Mouse (Mus musculus) MEL (cell line): ENCODE measurements around the gene Micu1. TPM values are rescaled to one million over a fixed set of nuclear protein-coding genes. Genes with fewer than 3 reads are reported as not detected.

Experiments used
- DNase-seq: peaks from one replicate; pipeline ENCODE4 v3.0.0; 2011; ENCODE audit warnings: low read depth, low spot score
- H3K27ac ChIP-seq: 2 replicates; pipeline ENCODE4 v1.5.1; 2012; ENCODE audit warnings: low read depth, mild to moderate bottlenecking, control low read depth, low read length, moderate library complexity; ENCODE audit not compliant: control insufficient read depth
- H3K27me3 ChIP-seq, 2 experiments: fragments of 150-350 bp in 1 of 2; sonication (generic) in 1 of 2; 2 replicates each; pipeline ENCODE4 v1.6.1; 2012; ENCODE audit warnings: low read length in 2 of 2, mild to moderate bottlenecking in 2 of 2, improper control_type of control experiment in 1 of 2, moderate library complexity in 1 of 2; ENCODE audit not compliant: insufficient read depth in 2 of 2, control insufficient read depth in 1 of 2
- H3K36me3 ChIP-seq, 2 experiments: 2 replicates each; pipeline ENCODE4 v1.6.1; 2012 to 2014; ENCODE audit warnings: low read length in 2 of 2, improper control_type of control experiment in 1 of 2, inconsistent platforms in 1 of 2, mild to moderate bottlenecking in 1 of 2; ENCODE audit not compliant: insufficient read depth in 2 of 2, control insufficient read depth in 1 of 2
- H3K4me1 ChIP-seq, 2 experiments: fragments of 150-350 bp in 1 of 2; sonication (generic) in 1 of 2; 2 replicates each; pipeline ENCODE4 v1.6.1; 2012; ENCODE audit warnings: low read length in 2 of 2, improper control_type of control experiment in 1 of 2, mild to moderate bottlenecking in 1 of 2; ENCODE audit not compliant: insufficient read depth in 2 of 2, control insufficient read depth in 1 of 2
- H3K4me3 ChIP-seq, 2 experiments: fragments of 150-350 bp in 1 of 2; sonication (generic) in 1 of 2; 2 replicates each; pipeline ENCODE4 v1.5.1; 2012; ENCODE audit warnings: low read depth in 2 of 2, low read length in 2 of 2, mild to moderate bottlenecking in 2 of 2, moderate library complexity in 2 of 2, control low read depth in 1 of 2, improper control_type of control experiment in 1 of 2; ENCODE audit not compliant: control insufficient read depth in 1 of 2, insufficient read depth in 1 of 2
- H3K79me2 ChIP-seq: 2 replicates; pipeline ENCODE4 v1.6.1; 2012; ENCODE audit warnings: mild to moderate bottlenecking, low read length, moderate library complexity; ENCODE audit not compliant: control insufficient read depth, poor library complexity, insufficient read depth
- H3K9ac ChIP-seq: 2 replicates; pipeline ENCODE4 v1.6.1; 2012; ENCODE audit warnings: low read depth, mild to moderate bottlenecking, control low read depth, low read length, moderate library complexity; ENCODE audit not compliant: control insufficient read depth, poor library complexity, severe bottlenecking
- H3K9me3 ChIP-seq: fragments of 150-350 bp; sonication (generic); replicated peaks from 2 replicates; pipeline ENCODE4 v1.6.1; 2012; ENCODE audit warnings: mild to moderate bottlenecking, low read length, improper control_type of control experiment, moderate library complexity; ENCODE audit not compliant: insufficient read depth
- BHLHE40 ChIP-seq: IDR thresholded peaks from 2 replicates; pipeline ENCODE4 v1.6.1; 2012; ENCODE audit warnings: low read depth, mild to moderate bottlenecking, inconsistent platforms, low read length, improper control_type of control experiment, borderline replicate concordance
- CHD2 ChIP-seq: IDR thresholded peaks from 2 replicates; pipeline ENCODE4 v1.6.1; 2011; ENCODE audit warnings: low read length, improper control_type of control experiment
- CTCF ChIP-seq, 3 experiments: IDR thresholded peaks in 2 of 3; conservative IDR thresholded peaks in 1 of 3; 2 replicates each; pipeline ENCODE4 v1.5.1; 2011 to 2012; ENCODE audit warnings: low read length in 3 of 3, low read depth in 2 of 3, mild to moderate bottlenecking in 2 of 3, improper control_type of control experiment in 1 of 3, inconsistent platforms in 1 of 3, mixed read lengths in 1 of 3, moderate library complexity in 1 of 3; ENCODE audit not compliant: control insufficient read depth in 1 of 3, insufficient read depth in 1 of 3, poor library complexity in 1 of 3, severe bottlenecking in 1 of 3
- EP300 ChIP-seq, 2 experiments: IDR thresholded peaks; 2 replicates each; pipeline ENCODE4 v1.6.1; 2011; ENCODE audit warnings: improper control_type of control experiment in 2 of 2, low read length in 2 of 2, low read depth in 1 of 2, mild to moderate bottlenecking in 1 of 2
- GABPA ChIP-seq: IDR thresholded peaks from 2 replicates; pipeline ENCODE4 v1.6.1; 2012; ENCODE audit warnings: low read depth, mild to moderate bottlenecking, inconsistent platforms, low read length, improper control_type of control experiment, moderate library complexity
- GATA1 ChIP-seq: IDR thresholded peaks from 2 replicates; pipeline ENCODE4 v1.6.1; 2011; ENCODE audit warnings: low read depth, low read length, improper control_type of control experiment
- KAT2A ChIP-seq: conservative IDR thresholded peaks from 2 replicates; pipeline ENCODE4 v1.6.1; 2012; ENCODE audit warnings: low read depth, low read length, improper control_type of control experiment, inconsistent platforms
- MAFK ChIP-seq: IDR thresholded peaks from 2 replicates; pipeline ENCODE4 v1.6.1; 2011; ENCODE audit warnings: low read depth, mild to moderate bottlenecking, low read length, improper control_type of control experiment, borderline replicate concordance
- MAX ChIP-seq: IDR thresholded peaks from 2 replicates; pipeline ENCODE4 v1.6.1; 2011; ENCODE audit warnings: low read length, improper control_type of control experiment
- MXI1 ChIP-seq: IDR thresholded peaks from 2 replicates; pipeline ENCODE4 v1.6.1; 2011; ENCODE audit warnings: mild to moderate bottlenecking, low read depth, low read length, improper control_type of control experiment
- MYB ChIP-seq: IDR thresholded peaks from 2 replicates; pipeline ENCODE4 v1.6.1; 2011; ENCODE audit warnings: mild to moderate bottlenecking, low read depth, low read length, improper control_type of control experiment
- POLR2A ChIP-seq, 2 experiments: IDR thresholded peaks; 2 replicates each; pipeline ENCODE4 v1.6.1; 2011 to 2012; ENCODE audit warnings: low read length in 2 of 2, mild to moderate bottlenecking in 2 of 2, control low read depth in 1 of 2, improper control_type of control experiment in 1 of 2, low read depth in 1 of 2, moderate library complexity in 1 of 2; ENCODE audit not compliant: control insufficient read depth in 1 of 2, insufficient read depth in 1 of 2, poor library complexity in 1 of 2
- POLR2AphosphoS2 ChIP-seq: IDR thresholded peaks from 2 replicates; pipeline ENCODE4 v1.6.1; 2011; ENCODE audit warnings: low read length, improper control_type of control experiment
- POLR2AphosphoS5 ChIP-seq: IDR thresholded peaks from 2 replicates; pipeline ENCODE4 v1.6.1; 2012; ENCODE audit warnings: low read depth, borderline replicate concordance, mild to moderate bottlenecking, inconsistent platforms, low read length, moderate library complexity, mixed read lengths
- RCOR1 ChIP-seq: IDR thresholded peaks from 2 replicates; pipeline ENCODE4 v1.6.1; 2012; ENCODE audit warnings: low read depth, mild to moderate bottlenecking, inconsistent platforms, low read length, improper control_type of control experiment
- SIN3A ChIP-seq: IDR thresholded peaks from 2 replicates; pipeline ENCODE4 v1.6.1; 2012; ENCODE audit warnings: low read length, improper control_type of control experiment, inconsistent platforms
- SMC3 ChIP-seq: IDR thresholded peaks from 2 replicates; pipeline ENCODE4 v1.6.1; 2011; ENCODE audit warnings: low read depth, low read length, improper control_type of control experiment
- TBP ChIP-seq: IDR thresholded peaks from 2 replicates; pipeline ENCODE4 v1.8.0; 2011; ENCODE audit warnings: low read depth, low read length, improper control_type of control experiment
- UBTF ChIP-seq: IDR thresholded peaks from 2 replicates; pipeline ENCODE4 v1.6.1; 2012; ENCODE audit warnings: low read depth, mild to moderate bottlenecking, inconsistent platforms, low read length, improper control_type of control experiment, moderate library complexity, borderline replicate concordance; ENCODE audit not compliant: insufficient read depth
- ZMIZ1 ChIP-seq: IDR thresholded peaks from 2 replicates; pipeline ENCODE4 v1.6.1; 2012; ENCODE audit warnings: low read depth, mild to moderate bottlenecking, inconsistent platforms, low read length, improper control_type of control experiment, moderate library complexity
- polyA plus RNA-seq, 2 experiments: library from polyadenylated mRNA; stranded (reverse) in 1 of 2; unstranded in 1 of 2; fragments of >175 nt in 1 of 2; fragments of >200 nt in 1 of 2; gene quantifications; 2 replicates each; pipeline versions ENCODE4 v1.2.1 to v1.2.4; 2012; ENCODE audit warnings: low replicate concordance in 2 of 2, low read depth in 1 of 2; ENCODE audit not compliant: insufficient read length in 2 of 2, insufficient read depth in 1 of 2, missing spikeins in 1 of 2
- total RNA-seq: library from RNA; depleted of rRNA; stranded (reverse); fragments of 300-350 nt; gene quantifications from 2 replicates; pipeline ENCODE4 v1.2.3, GENCODE M21; 2012

Gene Micu1
- total and polyA plus RNA-seq, 3 experiments = 18.0 to 26.8 TPM; not detected in 1

GRCm38 (mm10) chr10:59754901-59755300, 52.6 kb downstream of the Micu1 start:
- no peaks in the 10 kb centered on the region for H3K9me3 ChIP-seq
- no peak for DNase-seq
- TF ChIP-seq MXI1 (no peak), RCOR1 (no peak), MAFK (peak; percentile 97), MAX (no peak), SIN3A (no peak)
- H3K79me2 ChIP-seq = no peaks in the 10 kb centered on the region
- H3K4me3 ChIP-seq = no peak overlapping the region
- no peak overlapping the region for H3K27ac ChIP-seq
- no peak overlapping the region for H3K9ac ChIP-seq
- H3K27me3 ChIP-seq = no peaks in the 10 kb centered on the region
- no peaks in the 10 kb centered on the region for H3K36me3 ChIP-seq
- no peaks in the 10 kb centered on the region for H3K4me1 ChIP-seq

GRCm38 (mm10) chr10:59755681-59756080, 53.4 kb downstream of the Micu1 start:
- Histone ChIP-seq H3K9me3 (no peaks in the 10 kb centered on the region), H3K4me3 (no peak overlapping the region), H3K27me3 (no peaks in the 10 kb centered on the region), H3K4me1 (no peaks in the 10 kb centered on the region), H3K79me2 (no peaks in the 10 kb centered on the region), H3K27ac (no peak overlapping the region), H3K36me3 (no peaks in the 10 kb centered on the region), H3K9ac (no peak overlapping the region)
- TF ChIP-seq MAX (no peak), ZMIZ1 (no peak), GATA1 (no peak), POLR2A (IDR thresholded peaks at IDR 0.05; ENCODE audit: control insufficient read depth in 1 of 2, insufficient read depth in 1 of 2, low read depth in 1 of 2, low read length in 2 of 2, poor library complexity in 1 of 2) (no peak), EP300 (IDR thresholded peaks at IDR 0.05; ENCODE audit: low read depth in 1 of 2, low read length in 2 of 2) (no peak), SMC3 (no peak)
- no peak for DNase-seq

- no peak for DNase-seq
- H3K9me3 ChIP-seq = no peaks in the 10 kb centered on the region
- no peak overlapping the region for H3K4me3 ChIP-seq
- TF ChIP-seq CTCF (IDR thresholded peaks at IDR 0.05 in 2 of 3, conservative IDR thresholded peaks at IDR 0.05 in 1 of 3; ENCODE audit: control insufficient read depth in 1 of 3, insufficient read depth in 1 of 3, low read depth in 2 of 3, low read length in 3 of 3, poor library complexity in 1 of 3, severe bottlenecking in 1 of 3) (no peak), POLR2AphosphoS5 (no peak), BHLHE40 (no peak), TBP (no peak), POLR2AphosphoS2 (no peak), EP300 (IDR thresholded peaks at IDR 0.05; ENCODE audit: low read depth in 1 of 2, low read length in 2 of 2) (no peak), ZMIZ1 (no peak), KAT2A (no peak), MYB (no peak), CHD2 (no peak), RCOR1 (no peak), GABPA (no peak), UBTF (no peak)
- no peaks in the 10 kb centered on the region for H3K36me3 ChIP-seq
- H3K27me3 ChIP-seq = no peaks in the 10 kb centered on the region
- no peaks in the 10 kb centered on the region for H3K4me1 ChIP-seq
- no peak overlapping the region for H3K27ac ChIP-seq
- no peaks in the 10 kb centered on the region for H3K79me2 ChIP-seq
- H3K9ac ChIP-seq = no peak overlapping the region
These were observed 53.8 kb downstream of the Micu1 start for GRCm38 (mm10) chr10:59756090-59756489.
